Mouse (Mus musculus): ENCODE measurements around the gene Gm20683.

GRCm38 (mm10) chr17:25860229-25860628, 18.7 kb upstream of the Gm20683 start:
- TF ChIP-seq CTCF (IDR thresholded peaks at IDR 0.05) (no peak), EP300 (IDR thresholded peaks at IDR 0.05) (no peak)

All from lung, postnatal 0 days (tissue).